13 mouse cellular contexts compared by ENCODE assay signal in the genomic region with DNA sequence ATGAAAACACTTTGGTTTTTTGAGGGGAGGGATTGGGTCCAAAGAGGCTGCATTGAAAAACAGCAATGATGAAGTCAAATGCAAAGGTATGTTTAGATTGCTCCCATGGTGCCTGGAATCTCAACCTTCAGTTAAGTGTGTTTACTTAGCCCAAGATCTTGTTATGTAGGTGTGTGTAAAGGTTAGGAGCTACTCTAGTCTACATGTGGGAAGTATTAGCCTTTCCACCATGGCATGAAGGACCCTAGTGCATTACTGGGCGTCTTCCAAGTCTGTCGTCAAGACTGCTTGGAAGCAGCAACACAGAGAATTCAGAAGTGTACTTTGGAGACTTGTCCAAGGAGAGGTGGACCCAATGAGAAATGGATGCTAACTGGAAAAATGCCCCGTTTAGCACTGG.
"Had no signal": no experiment of that assay in that cellular context is flagged by ENCODE, and none has a peak within 500 bp of the region (broad histone marks: within the 10 kb centered on the region; RNA-seq: fewer than 3 reads in every experiment).

No protein-coding gene starts in this region.

- H3K27me3 ChIP-seq: intestine, embryonic 15.5 days; limb, embryonic 12.5 days; liver, embryonic 12.5 days; midbrain, embryonic 13.5 days; neural tube, embryonic 15.5 days; stomach, embryonic 15.5 days had no signal

- DNase-seq: kidney, adult 18-20 months; kidney, postnatal 10 days; right cerebral cortex, postnatal 4 days; spleen, adult 18-20 months; thymus, adult 2 months; thymus, postnatal 25 days had no signal

- H3K4me2 ChIP-seq: hindbrain, embryonic 14.5 days; intestine, embryonic 15.5 days; limb, embryonic 12.5 days; liver, embryonic 12.5 days; midbrain, embryonic 13.5 days; neural tube, embryonic 15.5 days; stomach, embryonic 15.5 days had no signal

- H3K4me1 ChIP-seq: intestine, embryonic 15.5 days; liver, embryonic 12.5 days; stomach, embryonic 15.5 days had no signal

- H3K9me3 ChIP-seq: intestine, embryonic 15.5 days; limb, embryonic 12.5 days; liver, embryonic 12.5 days; midbrain, embryonic 13.5 days; neural tube, embryonic 15.5 days; stomach, embryonic 15.5 days had no signal

- ATAC-seq: intestine, embryonic 15.5 days; liver, embryonic 12.5 days; midbrain, embryonic 13.5 days had no signal

- H3K9ac ChIP-seq: hindbrain, embryonic 14.5 days; intestine, embryonic 15.5 days; limb, embryonic 12.5 days; liver, embryonic 12.5 days; midbrain, embryonic 13.5 days; neural tube, embryonic 15.5 days; stomach, embryonic 15.5 days had no signal

- H3K27ac ChIP-seq: hindbrain, embryonic 14.5 days; intestine, embryonic 15.5 days; limb, embryonic 12.5 days; liver, embryonic 12.5 days; midbrain, embryonic 13.5 days; neural tube, embryonic 15.5 days; stomach, embryonic 15.5 days had no signal

- H3K4me3 ChIP-seq: intestine, embryonic 15.5 days; limb, embryonic 12.5 days; liver, embryonic 12.5 days; midbrain, embryonic 13.5 days; neural tube, embryonic 15.5 days; stomach, embryonic 15.5 days had no signal

- H3K36me3 ChIP-seq: intestine, embryonic 15.5 days; limb, embryonic 12.5 days; liver, embryonic 12.5 days; midbrain, embryonic 13.5 days; neural tube, embryonic 15.5 days; stomach, embryonic 15.5 days had no signal
